Mouse (Mus musculus) cortical plate, adult 2 months (tissue): ENCODE data around the gene Fam83e. TPM values are rescaled to one million over a fixed set of nuclear protein-coding genes. Genes with fewer than 3 reads are reported as not detected.

ENCODE experiments used
- H3K27ac ChIP-seq: fragments of 200-500 bp; 2 replicates; pipeline ENCODE4 v1.5.1; 2012; ENCODE audit warnings: low read length, control low read depth, inconsistent platforms; ENCODE audit not compliant: insufficient read depth
- H3K4me1 ChIP-seq: fragments of 200-500 bp; 2 replicates; pipeline ENCODE4 v1.6.1; 2011; ENCODE audit warnings: low read length; ENCODE audit not compliant: control insufficient read depth, insufficient read depth
- H3K4me3 ChIP-seq: fragments of 200-500 bp; 2 replicates; pipeline ENCODE4 v1.5.1; 2011; ENCODE audit warnings: mild to moderate bottlenecking, low read length, control low read depth; ENCODE audit not compliant: insufficient read depth
- CTCF ChIP-seq: fragments of 200-500 bp; IDR thresholded peaks from 2 replicates; pipeline ENCODE4 v1.5.1; 2011; ENCODE audit warnings: mild to moderate bottlenecking, control low read depth, low read length; ENCODE audit not compliant: insufficient read depth; ENCODE audit errors: extremely low read depth
- POLR2A ChIP-seq: fragments of 200-500 bp; IDR thresholded peaks from 2 replicates; pipeline ENCODE4 v1.6.1; 2011; ENCODE audit warnings: mild to moderate bottlenecking, low read length, control low read depth; ENCODE audit not compliant: insufficient read depth; ENCODE audit errors: extremely low read depth
- polyA plus RNA-seq: library from polyadenylated mRNA; depleted of rRNA; stranded (reverse); fragments of >200 nt; gene quantifications from 2 replicates; pipeline ENCODE4 v1.2.3, GENCODE M21; 2012; rRNA removed

The Fam83e gene
- polyA plus RNA-seq, result 0.19 and 0.21 TPM in 2 replicates

- Histone ChIP-seq H3K4me1 (peaks cover 3% of the 10 kb centered on the region; the same call in 1 of the 2 replicates), H3K27ac (no peak within 1 kb of the TSS), H3K4me3 (no peak within 1 kb of the TSS)
- TF ChIP-seq POLR2A, result no peak
- TF ChIP-seq CTCF, result no peak
Observed at GRCm38 (mm10) chr7:45720413-45721233, at the start of gene Fam83e. Gene Fam83e (plus strand): TSS chr7:45721212.

DNA sequence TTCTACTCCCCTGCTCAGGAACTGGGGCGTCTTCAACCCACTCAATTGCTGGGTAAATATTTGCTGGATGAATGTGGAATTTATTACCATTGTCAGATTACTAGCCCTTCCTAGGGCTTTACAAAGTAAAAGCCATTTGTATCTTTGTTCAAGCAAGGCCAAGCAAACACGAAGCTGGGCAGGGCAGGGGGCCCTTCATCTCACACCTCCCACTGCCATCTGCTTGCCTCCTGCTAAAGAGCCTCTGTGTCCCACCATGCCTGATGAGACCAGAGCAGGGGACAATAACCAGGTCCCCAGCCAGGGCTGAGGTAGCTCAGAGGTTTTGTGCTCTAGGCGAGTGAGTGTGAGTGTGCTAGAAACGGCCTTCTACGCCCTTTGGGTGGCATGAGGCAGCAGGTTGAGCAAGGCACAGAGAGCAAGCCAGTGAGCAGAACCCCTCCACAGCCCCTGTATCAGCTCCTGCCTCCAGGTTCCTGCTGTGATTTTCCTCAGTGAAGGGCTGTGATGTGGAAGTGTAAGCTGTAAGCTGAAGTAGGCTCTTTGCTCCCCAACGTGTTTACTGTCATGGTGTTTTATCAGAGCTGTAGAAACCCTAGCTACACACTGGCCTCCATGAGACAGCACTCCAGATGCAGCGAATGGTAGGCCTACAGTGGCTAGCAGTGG, 43.3 kb upstream of the Fam83e start:
- TF ChIP-seq CTCF, result no peak
- no peak overlapping the region for H3K27ac ChIP-seq
- no peak overlapping the region for H3K4me3 ChIP-seq
- no peaks in the 10 kb centered on the region for H3K4me1 ChIP-seq

DNA sequence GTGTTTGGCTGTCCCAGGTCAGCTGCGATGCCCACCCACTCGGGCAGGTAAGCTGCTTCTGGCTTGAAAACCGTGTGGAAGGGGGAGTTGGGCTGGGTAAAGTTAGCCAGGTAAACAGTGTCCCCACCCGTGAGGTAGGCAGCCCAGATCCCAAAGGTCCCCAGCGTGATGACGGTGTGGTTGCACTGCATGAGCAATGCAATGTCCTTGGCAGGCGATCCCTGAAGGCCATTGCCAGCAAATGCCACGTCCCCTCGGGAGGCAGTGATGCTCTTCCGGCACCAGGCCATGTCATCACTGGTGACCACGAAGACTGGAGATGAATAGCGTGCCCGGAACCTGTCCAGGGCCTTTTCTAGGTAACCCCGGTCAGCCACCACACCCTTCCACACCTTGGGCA, 42.5 kb upstream of the Fam83e start:
- Histone ChIP-seq H3K4me1 (no peaks in the 10 kb centered on the region), H3K27ac (no peak overlapping the region), H3K4me3 (no peak overlapping the region)
- TF ChIP-seq CTCF (no peak), POLR2A (no peak)

- H3K4me1 ChIP-seq, result no peaks in the 10 kb centered on the region
Observed at GRCm38 (mm10) chr7:45679966-45680621, 40.9 kb upstream of the Fam83e start.

GRCm38 (mm10) chr7:45681046-45681736, 39.8 kb upstream of the Fam83e start:
- H3K4me3 ChIP-seq, result no peak overlapping the region
- TF ChIP-seq POLR2A, result no peak
- no peak for TF ChIP-seq CTCF
- H3K4me1 ChIP-seq, result no peaks in the 10 kb centered on the region
- H3K27ac ChIP-seq, result no peak overlapping the region

More at GRCm38 (mm10) chr7:45679966-45680621, 40.9 kb upstream of the Fam83e start:
- no peak overlapping the region for H3K27ac ChIP-seq
- TF ChIP-seq POLR2A (no peak), CTCF (no peak)
- H3K4me3 ChIP-seq, result no peak overlapping the region

GRCm38 (mm10) chr7:45682144-45683126, 38.6 kb upstream of the Fam83e start:
- no peak overlapping the region for H3K4me3 ChIP-seq
- H3K4me1 ChIP-seq, result no peaks in the 10 kb centered on the region
- H3K27ac ChIP-seq, result 0 out of 2 replicates have a peak overlapping the region, but pooled peaks have one; percentile 13
- TF ChIP-seq POLR2A, result peak; percentile 47; the same call in 1 of the 2 replicates
- peak; percentile 99 for TF ChIP-seq CTCF

GRCm38 (mm10) chr7:45683396-45684050, 37.5 kb upstream of the Fam83e start, which contains the start of gene Ntn5:
Gene Ntn5 (plus strand): TSS chr7:45684022.
- TF ChIP-seq POLR2A (no peak), CTCF (no peak)
- Histone ChIP-seq H3K27ac (no peak within 1 kb of the TSS), H3K4me1 (no peaks in the 10 kb centered on the region), H3K4me3 (no peak within 1 kb of the TSS)

DNA sequence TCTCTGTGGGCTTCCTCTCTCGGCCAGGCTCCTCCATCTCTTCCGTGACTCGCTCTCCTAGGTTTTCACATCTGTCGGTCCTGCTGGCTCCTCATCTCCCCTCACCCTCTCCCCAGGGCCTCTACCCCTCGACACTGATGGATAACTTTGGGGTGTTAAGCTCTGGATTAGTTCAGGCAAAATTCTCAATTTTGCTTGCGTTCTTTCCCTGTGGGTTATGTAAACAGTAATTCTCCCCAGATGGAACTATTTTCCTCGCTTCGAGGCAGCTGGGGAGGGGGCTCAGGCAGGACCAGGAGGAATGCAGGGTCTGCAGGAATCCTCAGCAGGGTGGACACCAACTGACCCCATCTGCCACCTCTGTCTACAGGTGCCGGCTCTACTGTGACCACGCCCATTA, 35.2 kb upstream of the Fam83e start:
- Histone ChIP-seq H3K4me1 (peaks cover 1% of the 10 kb centered on the region; the same call in 1 of the 2 replicates), H3K4me3 (no peak overlapping the region), H3K27ac (no peak overlapping the region)
- no peak for TF ChIP-seq POLR2A
- TF ChIP-seq CTCF, result no peak
